ENCODE assay signal across 30 mouse cellular contexts in the genomic region with DNA sequence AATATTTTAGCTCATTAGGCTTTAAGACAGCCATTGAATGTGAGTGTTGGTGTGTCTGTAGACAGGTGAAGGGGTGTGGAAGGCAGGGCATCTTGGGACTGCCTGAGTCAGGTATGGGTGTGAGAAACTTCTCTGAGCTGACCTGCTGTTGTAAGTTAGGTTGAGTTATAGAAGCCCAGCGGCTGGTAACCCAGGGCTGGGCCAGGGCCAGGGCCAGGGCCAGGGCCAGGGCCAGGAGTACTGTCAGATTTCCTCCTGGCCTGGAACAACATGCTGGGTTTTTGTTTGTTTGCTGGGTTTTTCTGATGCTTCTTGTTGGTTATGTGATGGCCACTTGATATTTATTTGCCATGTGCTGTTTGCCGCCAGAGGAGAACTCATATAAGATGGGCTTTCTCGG.
"Had no signal": no experiment of that assay in that cellular context is flagged by ENCODE, and none has a peak within 500 bp of the region (broad histone marks: within the 10 kb centered on the region; RNA-seq: fewer than 3 reads in every experiment).

No protein-coding gene starts in this region.

- DNase-seq: heart, postnatal 10 days; heart, postnatal 14 days; heart, postnatal 36 days; heart, postnatal 4 days; kidney, adult 11 months; kidney, adult 18-20 months; kidney, adult 2 months; kidney, adult 8-10 months; kidney, adult 9 months; kidney, postnatal 10 days; kidney, postnatal 14 days; kidney, postnatal 25 days; kidney, postnatal 36 days; kidney, postnatal 4 days; layer of hippocampus, adult 9-11 months; layer of hippocampus, postnatal 36 days had no signal

- H3K27ac ChIP-seq: heart, embryonic 13.5 days; heart, embryonic 15.5 days; hindbrain, embryonic 10.5 days; hindbrain, embryonic 12.5 days; hindbrain, embryonic 13.5 days; hindbrain, embryonic 14.5 days; hindbrain, embryonic 15.5 days; hindbrain, postnatal 0 days; intestine, embryonic 15.5 days; kidney, embryonic 15.5 days; kidney, postnatal 0 days; layer of hippocampus, adult 2 months; left cerebral cortex, adult 2 months had no signal

- H3K4me3 ChIP-seq: heart, embryonic 12.5 days; heart, embryonic 13.5 days; heart, embryonic 15.5 days; hindbrain, embryonic 10.5 days; hindbrain, embryonic 12.5 days; hindbrain, embryonic 13.5 days; hindbrain, embryonic 15.5 days; intestine, embryonic 15.5 days; kidney, embryonic 15.5 days; layer of hippocampus, adult 2 months; left cerebral cortex, adult 2 months had no signal
